Mouse (Mus musculus) midbrain, embryonic 14.5 days (tissue): ENCODE results near the gene Prmt8. TPM values are rescaled to one million over a fixed set of nuclear protein-coding genes. Genes with fewer than 3 reads are reported as not detected.

ENCODE experiments used
- ATAC-seq: fragments of 200-750 bp; cut with Nextera tagmentation; 2 replicates; pipeline ENCODE4 v1.8.0; 2017; ENCODE audit warnings: moderate number of reproducible peaks, moderate library complexity; ENCODE audit not compliant: low FRiP score, low TSS enrichment
- DNase-seq: peaks from one replicate; pipeline ENCODE4 v3.0.0-alpha.2; 2015
- H3K27ac ChIP-seq: fragments of 300-500 bp; sonication (generic); replicated peaks from 2 replicates; pipeline ENCODE4 v1.5.1; 2014; ENCODE audit warnings: mild to moderate bottlenecking, low read depth, low read length, moderate library complexity
- H3K27me3 ChIP-seq: fragments of 300-500 bp; sonication (generic); 2 replicates; pipeline ENCODE4 v1.6.1; 2014; ENCODE audit warnings: low read length, control low read depth, mixed read lengths; ENCODE audit not compliant: control insufficient read depth, insufficient read depth
- H3K36me3 ChIP-seq: fragments of 300-500 bp; sonication (generic); 2 replicates; pipeline ENCODE4 v1.6.1; 2014; ENCODE audit warnings: low read length, control low read depth; ENCODE audit not compliant: control insufficient read depth, insufficient read depth
- H3K4me1 ChIP-seq: fragments of 300-500 bp; sonication (generic); 2 replicates; pipeline ENCODE4 v1.6.1; 2014; ENCODE audit warnings: mild to moderate bottlenecking, antibody characterized with exemption, low read length, control low read depth; ENCODE audit not compliant: control insufficient read depth, insufficient read depth
- H3K4me2 ChIP-seq: fragments of 300-500 bp; sonication (generic); 2 replicates; pipeline ENCODE4 v1.6.1; 2014; ENCODE audit warnings: mild to moderate bottlenecking, low read length, moderate library complexity
- H3K4me3 ChIP-seq: fragments of 300-500 bp; sonication (generic); replicated peaks from 2 replicates; pipeline ENCODE4 v1.5.1; 2014; ENCODE audit warnings: low read depth, low read length
- H3K9ac ChIP-seq: fragments of 300-500 bp; sonication (generic); replicated peaks from 2 replicates; pipeline ENCODE4 v1.6.1; 2014; ENCODE audit warnings: mild to moderate bottlenecking, low read length, moderate library complexity
- H3K9me3 ChIP-seq: fragments of 300-500 bp; sonication (generic); 2 replicates; pipeline ENCODE4 v1.6.1; 2016; ENCODE audit warnings: low read length, control low read depth, mixed read lengths; ENCODE audit not compliant: control insufficient read depth
- WGBS: fragments of 180-500 bp; shearing (Covaris S2); extraction: QIAGEN DNeasy Blood & Tissue Kit; methylation state at CpG from one replicate; pipeline ENCODE4 v1.1.7; 2014; 5-methylcytosine and 5-hydroxymethylcytosine counted together
- polyA plus RNA-seq: library from polyadenylated mRNA; unstranded; fragments of >200 nt; fragmentation: Nextera tagmentation; extraction: Ambion mirVana; gene quantifications from 2 replicates; pipeline ENCODE4 v1.2.1, GENCODE M21; 2014

Prmt8 gene
- polyA plus RNA-seq, 1 experiment from 2014 or later: 28.5 TPM

GRCm38 (mm10) chr6:127663263-127663662 lies 106.0 kb downstream of the Prmt8 start:
- ATAC-seq (no peak), DNase-seq (no peak)
- H3K4me3 ChIP-seq: no peak overlapping the region
- H3K4me2 ChIP-seq: no peak overlapping the region
- H3K27me3 ChIP-seq: no peaks in the 10 kb centered on the region
- no peak overlapping the region for H3K9ac ChIP-seq
- no peaks in the 10 kb centered on the region for H3K36me3 ChIP-seq
- H3K27ac ChIP-seq: no peak overlapping the region
- no peaks in the 10 kb centered on the region for H3K4me1 ChIP-seq
- 85% methylated on average over 7 of the region's 7 CpGs for WGBS
- no peaks in the 10 kb centered on the region for H3K9me3 ChIP-seq

- H3K4me3 ChIP-seq: no peak overlapping the region
- no peaks in the 10 kb centered on the region for H3K9me3 ChIP-seq
- no peak overlapping the region for H3K9ac ChIP-seq
- no peak overlapping the region for H3K27ac ChIP-seq
- no peak for DNase-seq
- H3K4me1 ChIP-seq: no peaks in the 10 kb centered on the region
- ATAC-seq: no peak
- 84% methylated on average over 7 of the region's 7 CpGs for WGBS
- no peaks in the 10 kb centered on the region for H3K27me3 ChIP-seq
- H3K4me2 ChIP-seq: no peak overlapping the region
- no peaks in the 10 kb centered on the region for H3K36me3 ChIP-seq
Observed at GRCm38 (mm10) chr6:127661717-127662292, 107.5 kb downstream of the Prmt8 start.

GRCm38 (mm10) chr6:127659966-127660365 lies 109.3 kb downstream of the Prmt8 start:
- WGBS: 90% methylated on average over 4 of the region's 4 CpGs
- Histone ChIP-seq H3K4me1 (no peaks in the 10 kb centered on the region), H3K4me2 (no peak overlapping the region), H3K9me3 (no peaks in the 10 kb centered on the region), H3K4me3 (no peak overlapping the region), H3K27ac (no peak overlapping the region), H3K36me3 (no peaks in the 10 kb centered on the region), H3K27me3 (no peaks in the 10 kb centered on the region), H3K9ac (no peak overlapping the region)
- DNase-seq (no peak), ATAC-seq (no peak)

DNA sequence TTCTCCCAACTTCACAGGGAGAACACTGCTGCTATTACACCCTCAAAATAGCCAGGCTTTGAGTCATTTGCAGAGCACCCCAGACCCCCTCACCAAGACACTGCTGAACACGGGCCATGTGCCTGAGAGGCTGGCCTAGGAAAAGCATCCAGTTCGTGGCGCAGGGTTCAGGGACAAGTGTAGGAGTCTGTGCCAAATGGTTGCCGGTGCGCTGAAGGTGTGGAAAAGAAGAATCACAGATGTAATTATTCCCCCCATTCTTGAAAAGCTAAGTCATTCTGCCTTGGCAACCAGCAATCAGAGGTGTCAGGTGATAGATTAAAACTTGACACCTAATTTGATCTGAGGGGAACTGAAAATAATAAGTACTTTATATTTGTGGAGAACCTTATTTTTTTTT lies 109.8 kb downstream of the Prmt8 start:
- Histone ChIP-seq H3K4me2 (no peak overlapping the region), H3K4me3 (no peak overlapping the region), H3K4me1 (no peaks in the 10 kb centered on the region), H3K9me3 (no peaks in the 10 kb centered on the region), H3K9ac (no peak overlapping the region), H3K36me3 (no peaks in the 10 kb centered on the region), H3K27me3 (no peaks in the 10 kb centered on the region), H3K27ac (no peak overlapping the region)
- WGBS: 76% methylated on average over 5 of the region's 5 CpGs
- ATAC-seq: no peak
- no peak for DNase-seq

GRCm38 (mm10) chr6:127657152-127657551 lies 112.1 kb downstream of the Prmt8 start:
- DNase-seq: no peak
- Histone ChIP-seq H3K4me2 (no peak overlapping the region), H3K9ac (no peak overlapping the region), H3K27me3 (no peaks in the 10 kb centered on the region), H3K9me3 (no peaks in the 10 kb centered on the region; the same call in 1 of the 2 replicates), H3K4me1 (no peaks in the 10 kb centered on the region), H3K36me3 (no peaks in the 10 kb centered on the region), H3K4me3 (no peak overlapping the region), H3K27ac (no peak overlapping the region)
- no peak for ATAC-seq
- 91% methylated on average over 11 of the region's 11 CpGs for WGBS

- Histone ChIP-seq H3K27me3 (no peaks in the 10 kb centered on the region), H3K4me3 (no peak overlapping the region), H3K36me3 (no peaks in the 10 kb centered on the region), H3K4me1 (no peaks in the 10 kb centered on the region), H3K9me3 (no peaks in the 10 kb centered on the region; the same call in 1 of the 2 replicates), H3K4me2 (no peak overlapping the region), H3K27ac (no peak overlapping the region), H3K9ac (no peak overlapping the region)
- DNase-seq: peak; percentile 52
- 27% methylated on average over 4 of the region's 4 CpGs for WGBS
- no peak for ATAC-seq
Observed at GRCm38 (mm10) chr6:127655988-127656387, 113.3 kb downstream of the Prmt8 start.

GRCm38 (mm10) chr6:127641077-127641801 lies 128.0 kb downstream of the Prmt8 start:
- ATAC-seq (no peak), DNase-seq (no peak)
- 76% methylated on average over 8 of the region's 8 CpGs for WGBS
- H3K4me1 ChIP-seq: no peaks in the 10 kb centered on the region
- no peaks in the 10 kb centered on the region for H3K27me3 ChIP-seq
- H3K27ac ChIP-seq: no peak overlapping the region
- H3K9ac ChIP-seq: no peak overlapping the region
- no peaks in the 10 kb centered on the region for H3K9me3 ChIP-seq
- H3K4me3 ChIP-seq: no peak overlapping the region
- H3K4me2 ChIP-seq: no peak overlapping the region
- H3K36me3 ChIP-seq: no peaks in the 10 kb centered on the region
